Mouse (Mus musculus): ENCODE results near the gene Apoa1. TPM values are rescaled to one million over a fixed set of nuclear protein-coding genes. Genes with fewer than 3 reads are reported as not detected.

Apoa1 gene
- polyA plus RNA-seq, 1 experiment from 2014 or later, result 20.1 TPM

- Histone ChIP-seq H3K4me3 (ENCODE audit: low read length) (no peak overlapping the region), H3K4me2 (ENCODE audit: low read depth, low read length) (no peak overlapping the region), H3K27me3 (ENCODE audit: control insufficient read depth, insufficient read depth, low read length) (no peaks in the 10 kb centered on the region), H3K9ac (ENCODE audit: low read length) (no peak overlapping the region), H3K4me1 (ENCODE audit: control insufficient read depth, insufficient read depth, low read length) (peaks cover 5% of the 10 kb centered on the region), H3K27ac (ENCODE audit: low read length) (no peak overlapping the region), H3K36me3 (ENCODE audit: control insufficient read depth, insufficient read depth) (no peaks in the 10 kb centered on the region), H3K9me3 (replicated peaks; ENCODE audit: control insufficient read depth, low read length) (no peaks in the 10 kb centered on the region)
- 79% methylated on average over 7 of the region's 7 CpGs for WGBS
- ATAC-seq (replicated peaks; ENCODE audit: extremely low read depth, insufficient read depth, low FRiP score), result no peak
Observed at GRCm38 (mm10) chr9:46238850-46239249, 10.5 kb downstream of the Apoa1 start.

- no peak within 1 kb of the TSS for H3K9ac ChIP-seq (ENCODE audit: low read length)
- H3K9me3 ChIP-seq (replicated peaks; ENCODE audit: control insufficient read depth, low read length), result no peaks in the 10 kb centered on the region
- no peaks in the 10 kb centered on the region for H3K36me3 ChIP-seq (ENCODE audit: control insufficient read depth, insufficient read depth)
- no peak for ATAC-seq (replicated peaks; ENCODE audit: extremely low read depth, insufficient read depth, low FRiP score)
- no peak within 1 kb of the TSS for H3K4me3 ChIP-seq (ENCODE audit: low read length)
- no peaks in the 10 kb centered on the region for H3K27me3 ChIP-seq (ENCODE audit: control insufficient read depth, insufficient read depth, low read length)
- 64% methylated on average over 7 of the region's 7 CpGs for whole genome bisulfite sequencing
- peaks cover 5% of the 10 kb centered on the region for H3K4me1 ChIP-seq (ENCODE audit: control insufficient read depth, insufficient read depth, low read length)
- H3K27ac ChIP-seq (ENCODE audit: low read length), result no peak within 1 kb of the TSS
- no peak within 1 kb of the TSS for H3K4me2 ChIP-seq (ENCODE audit: low read depth, low read length)
Observed at GRCm38 (mm10) chr9:46240526-46241153, 12.3 kb downstream of the Apoa1 start, which contains the start of gene Apoa4. Gene Apoa4 (plus strand): TSS chr9:46240696.

- Histone ChIP-seq H3K27ac (ENCODE audit: low read length) (no peak overlapping the region), H3K9ac (ENCODE audit: low read length) (no peak overlapping the region), H3K36me3 (ENCODE audit: control insufficient read depth, insufficient read depth) (no peaks in the 10 kb centered on the region), H3K4me3 (ENCODE audit: low read length) (no peak overlapping the region), H3K4me1 (ENCODE audit: control insufficient read depth, insufficient read depth, low read length) (peaks cover 5% of the 10 kb centered on the region), H3K4me2 (ENCODE audit: low read depth, low read length) (no peak overlapping the region), H3K9me3 (replicated peaks; ENCODE audit: control insufficient read depth, low read length) (no peaks in the 10 kb centered on the region), H3K27me3 (ENCODE audit: control insufficient read depth, insufficient read depth, low read length) (no peaks in the 10 kb centered on the region)
- 64% methylated on average over 2 of the region's 2 CpGs for WGBS
- no peak for ATAC-seq (replicated peaks; ENCODE audit: extremely low read depth, insufficient read depth, low FRiP score)
Observed at GRCm38 (mm10) chr9:46241818-46242217, 13.4 kb downstream of the Apoa1 start.

- H3K4me2 ChIP-seq (ENCODE audit: low read depth, low read length), result no peak overlapping the region
- ATAC-seq (replicated peaks; ENCODE audit: extremely low read depth, insufficient read depth, low FRiP score), result no peak
- no peak overlapping the region for H3K27ac ChIP-seq (ENCODE audit: low read length)
Observed at GRCm38 (mm10) chr9:46243122-46243521, 14.7 kb downstream of the Apoa1 start.

GRCm38 (mm10) chr9:46243584-46243983 lies 15.2 kb downstream of the Apoa1 start:
- Histone ChIP-seq H3K4me3 (ENCODE audit: low read length) (no peak overlapping the region), H3K4me2 (ENCODE audit: low read depth, low read length) (no peak overlapping the region), H3K36me3 (ENCODE audit: control insufficient read depth, insufficient read depth) (no peaks in the 10 kb centered on the region), H3K27ac (ENCODE audit: low read length) (no peak overlapping the region), H3K27me3 (ENCODE audit: control insufficient read depth, insufficient read depth, low read length) (no peaks in the 10 kb centered on the region), H3K4me1 (ENCODE audit: control insufficient read depth, insufficient read depth, low read length) (peaks cover 5% of the 10 kb centered on the region), H3K9me3 (replicated peaks; ENCODE audit: control insufficient read depth, low read length) (no peaks in the 10 kb centered on the region), H3K9ac (ENCODE audit: low read length) (0 out of 2 replicates have a peak overlapping the region, but pooled peaks have one; percentile 13)
- ATAC-seq (replicated peaks; ENCODE audit: extremely low read depth, insufficient read depth, low FRiP score), result no peak
- 23% methylated on average over 8 of the region's 8 CpGs for WGBS

More at GRCm38 (mm10) chr9:46243122-46243521, 14.7 kb downstream of the Apoa1 start:
- WGBS, result 52% methylated on average over 4 of the region's 4 CpGs
- H3K9ac ChIP-seq (ENCODE audit: low read length), result no peak overlapping the region
- H3K4me1 ChIP-seq (ENCODE audit: control insufficient read depth, insufficient read depth, low read length), result peaks cover 5% of the 10 kb centered on the region
- no peaks in the 10 kb centered on the region for H3K9me3 ChIP-seq (replicated peaks; ENCODE audit: control insufficient read depth, low read length)
- no peaks in the 10 kb centered on the region for H3K27me3 ChIP-seq (ENCODE audit: control insufficient read depth, insufficient read depth, low read length)
- H3K36me3 ChIP-seq (ENCODE audit: control insufficient read depth, insufficient read depth), result no peaks in the 10 kb centered on the region
- no peak overlapping the region for H3K4me3 ChIP-seq (ENCODE audit: low read length)

- ATAC-seq (replicated peaks; ENCODE audit: extremely low read depth, insufficient read depth, low FRiP score), result 0 out of 2 replicates have a peak, but pooled peaks have one; percentile 65
- peak overlapping the region; percentile 53 for H3K4me2 ChIP-seq (ENCODE audit: low read depth, low read length)
- no peak overlapping the region for H3K27ac ChIP-seq (ENCODE audit: low read length)
Observed at GRCm38 (mm10) chr9:46246752-46247324, 18.5 kb downstream of the Apoa1 start.

GRCm38 (mm10) chr9:46256177-46256576 lies 27.8 kb downstream of the Apoa1 start:
- Histone ChIP-seq H3K27ac (ENCODE audit: low read length) (no peak overlapping the region), H3K9ac (ENCODE audit: low read length) (no peak overlapping the region), H3K36me3 (ENCODE audit: control insufficient read depth, insufficient read depth) (no peaks in the 10 kb centered on the region), H3K4me2 (ENCODE audit: low read depth, low read length) (no peak overlapping the region), H3K4me1 (ENCODE audit: control insufficient read depth, insufficient read depth, low read length) (no peaks in the 10 kb centered on the region), H3K27me3 (ENCODE audit: control insufficient read depth, insufficient read depth, low read length) (no peaks in the 10 kb centered on the region), H3K4me3 (ENCODE audit: low read length) (no peak overlapping the region), H3K9me3 (replicated peaks; ENCODE audit: control insufficient read depth, low read length) (no peaks in the 10 kb centered on the region)
- ATAC-seq (replicated peaks; ENCODE audit: extremely low read depth, insufficient read depth, low FRiP score), result no peak
- WGBS, result 84% methylated on average over 7 of the region's 7 CpGs

More at GRCm38 (mm10) chr9:46246752-46247324, 18.5 kb downstream of the Apoa1 start:
- WGBS, result 29% methylated on average over 11 of the region's 11 CpGs
- Histone ChIP-seq H3K9me3 (replicated peaks; ENCODE audit: control insufficient read depth, low read length) (no peaks in the 10 kb centered on the region), H3K4me3 (ENCODE audit: low read length) (no peak overlapping the region), H3K36me3 (ENCODE audit: control insufficient read depth, insufficient read depth) (no peaks in the 10 kb centered on the region), H3K4me1 (ENCODE audit: control insufficient read depth, insufficient read depth, low read length) (peaks cover 5% of the 10 kb centered on the region), H3K9ac (ENCODE audit: low read length) (no peak overlapping the region), H3K27me3 (ENCODE audit: control insufficient read depth, insufficient read depth, low read length) (no peaks in the 10 kb centered on the region)

- H3K36me3 ChIP-seq (ENCODE audit: control insufficient read depth, insufficient read depth), result no peaks in the 10 kb centered on the region
- peak overlapping the region; percentile 38; the same call in 1 of the 2 replicates for H3K27ac ChIP-seq (ENCODE audit: low read length)
- no peak overlapping the region for H3K4me2 ChIP-seq (ENCODE audit: low read depth, low read length)
- H3K4me1 ChIP-seq (ENCODE audit: control insufficient read depth, insufficient read depth, low read length), result no peaks in the 10 kb centered on the region
- H3K4me3 ChIP-seq (ENCODE audit: low read length), result no peak overlapping the region
- no peak for ATAC-seq (replicated peaks; ENCODE audit: extremely low read depth, insufficient read depth, low FRiP score)
- H3K27me3 ChIP-seq (ENCODE audit: control insufficient read depth, insufficient read depth, low read length), result no peaks in the 10 kb centered on the region
- no peak overlapping the region for H3K9ac ChIP-seq (ENCODE audit: low read length)
- WGBS, result 79% methylated on average over 10 of the region's 10 CpGs
- H3K9me3 ChIP-seq (replicated peaks; ENCODE audit: control insufficient read depth, low read length), result no peaks in the 10 kb centered on the region
Observed at GRCm38 (mm10) chr9:46256658-46257385, 28.4 kb downstream of the Apoa1 start.

- H3K27ac ChIP-seq (ENCODE audit: low read length), result peak overlapping the region; percentile 51
- ATAC-seq (replicated peaks; ENCODE audit: extremely low read depth, insufficient read depth, low FRiP score), result peak; percentile 52; the same call in 1 of the 2 replicates
Observed at GRCm38 (mm10) chr9:46257546-46257945, 29.2 kb downstream of the Apoa1 start.

More at GRCm38 (mm10) chr9:46257546-46257945, 29.2 kb downstream of the Apoa1 start:
- Histone ChIP-seq H3K4me2 (ENCODE audit: low read depth, low read length) (no peak overlapping the region), H3K36me3 (ENCODE audit: control insufficient read depth, insufficient read depth) (no peaks in the 10 kb centered on the region), H3K9ac (ENCODE audit: low read length) (no peak overlapping the region), H3K27me3 (ENCODE audit: control insufficient read depth, insufficient read depth, low read length) (no peaks in the 10 kb centered on the region), H3K4me3 (ENCODE audit: low read length) (no peak overlapping the region), H3K4me1 (ENCODE audit: control insufficient read depth, insufficient read depth, low read length) (no peaks in the 10 kb centered on the region), H3K9me3 (replicated peaks; ENCODE audit: control insufficient read depth, low read length) (no peaks in the 10 kb centered on the region)
- 70% methylated on average over 3 of the region's 3 CpGs for WGBS
